Mouse (Mus musculus): ENCODE data around the gene Ccnd3. TPM values are rescaled to one million over a fixed set of nuclear protein-coding genes. Genes with fewer than 3 reads are reported as not detected.

Ccnd3 gene
- polyA plus RNA-seq, 1 experiment from 2014 or later: 276 TPM

DNA sequence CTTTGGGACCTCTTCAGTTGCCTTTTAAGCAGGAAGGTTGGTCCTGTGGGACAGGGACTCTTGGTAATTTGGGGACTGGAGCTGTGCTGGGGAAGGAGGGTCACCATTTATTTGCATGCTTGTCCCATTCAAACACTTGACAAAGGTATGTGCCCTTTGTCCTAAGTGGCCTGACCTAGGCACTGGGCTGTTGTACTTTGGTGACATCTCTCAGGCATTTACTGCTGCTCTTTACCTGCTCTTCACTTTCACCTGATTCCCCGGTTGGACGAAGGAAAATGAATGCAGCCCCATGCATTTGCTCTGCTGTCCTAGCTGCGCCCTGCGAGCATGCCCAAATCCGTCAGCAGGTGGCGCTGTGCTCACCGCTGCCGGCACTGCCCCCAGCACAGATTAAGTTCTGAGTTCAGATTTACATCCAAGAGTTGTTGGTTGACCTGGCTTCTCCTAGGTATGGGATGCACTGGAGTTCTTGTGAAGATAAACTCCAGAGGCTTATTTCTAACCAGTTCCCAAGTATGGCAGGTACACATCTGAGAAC, 31.3 kb upstream of the Ccnd3 start:
- Histone ChIP-seq H3K27ac (ENCODE audit: low read depth, low read length) (no peak overlapping the region), H3K4me1 (ENCODE audit: control insufficient read depth, insufficient read depth, low read length) (0 out of 2 replicates have a peak, but pooled peaks cover 8% of the 10 kb centered on the region), H3K27me3 (ENCODE audit: control insufficient read depth, insufficient read depth, low read length) (no peaks in the 10 kb centered on the region), H3K36me3 (ENCODE audit: control insufficient read depth, insufficient read depth, low read length) (no peaks in the 10 kb centered on the region), H3K4me2 (replicated peaks; ENCODE audit: low read depth, low read length) (no peak overlapping the region), H3K4me3 (ENCODE audit: low read length) (no peak overlapping the region), H3K9ac (ENCODE audit: low read depth, low read length) (no peak overlapping the region), H3K9me3 (ENCODE audit: control insufficient read depth, low read length) (no peaks in the 10 kb centered on the region)
- WGBS: 13% methylated on average over 8 of the region's 8 CpGs
- ATAC-seq (ENCODE audit: low FRiP score, low TSS enrichment): 0 out of 2 replicates have a peak, but pooled peaks have one; percentile 9

DNA sequence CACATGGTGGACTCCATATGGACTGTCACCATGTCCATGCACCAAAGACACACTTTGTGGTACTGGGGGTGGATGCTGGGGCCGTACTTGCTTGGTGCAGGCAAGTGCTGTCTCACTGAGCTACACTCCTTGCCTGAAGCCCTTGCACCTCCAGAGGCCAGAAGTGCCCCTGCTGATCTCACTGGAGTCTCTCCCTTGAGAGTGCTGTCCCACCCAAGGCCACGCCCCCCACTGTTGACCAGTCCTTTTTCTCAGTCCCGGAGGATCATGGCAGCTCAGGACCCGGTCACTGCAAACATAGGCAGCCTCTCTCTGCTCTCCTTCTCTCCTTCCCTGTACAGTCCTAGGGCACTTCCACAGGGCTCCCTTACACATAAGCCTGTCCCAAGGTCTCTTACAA, 30.6 kb upstream of the Ccnd3 start:
- Histone ChIP-seq H3K27me3 (ENCODE audit: control insufficient read depth, insufficient read depth, low read length) (no peaks in the 10 kb centered on the region), H3K36me3 (ENCODE audit: control insufficient read depth, insufficient read depth, low read length) (no peaks in the 10 kb centered on the region), H3K4me1 (ENCODE audit: control insufficient read depth, insufficient read depth, low read length) (0 out of 2 replicates have a peak, but pooled peaks cover 6% of the 10 kb centered on the region), H3K4me2 (replicated peaks; ENCODE audit: low read depth, low read length) (no peak overlapping the region), H3K9me3 (ENCODE audit: control insufficient read depth, low read length) (no peaks in the 10 kb centered on the region), H3K27ac (ENCODE audit: low read depth, low read length) (no peak overlapping the region), H3K9ac (ENCODE audit: low read depth, low read length) (no peak overlapping the region), H3K4me3 (ENCODE audit: low read length) (no peak overlapping the region)
- WGBS: 87% methylated on average over 4 of the region's 4 CpGs
- no peak for ATAC-seq (ENCODE audit: low FRiP score, low TSS enrichment)

DNA sequence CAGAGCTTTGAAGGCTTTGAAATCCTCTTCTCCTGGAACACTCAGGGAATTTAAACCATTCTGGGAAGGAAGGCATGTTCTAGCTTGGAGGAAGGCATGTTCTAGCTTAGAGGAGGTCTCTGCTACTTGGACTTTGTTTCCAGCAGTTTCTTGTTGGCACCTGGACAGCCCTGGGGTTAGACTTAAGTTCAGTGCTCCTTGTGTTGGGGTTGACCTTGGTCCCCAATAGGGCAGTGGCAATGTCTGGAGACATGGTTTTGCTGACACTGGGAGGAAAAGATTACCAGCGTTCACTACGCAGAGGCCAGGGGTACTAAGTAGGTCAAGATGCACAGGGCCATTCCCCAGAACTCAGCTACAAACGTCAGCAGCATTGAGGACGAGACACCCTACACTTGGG, 29.7 kb upstream of the Ccnd3 start:
- Histone ChIP-seq H3K9ac (ENCODE audit: low read depth, low read length) (no peak overlapping the region), H3K36me3 (ENCODE audit: control insufficient read depth, insufficient read depth, low read length) (no peaks in the 10 kb centered on the region), H3K9me3 (ENCODE audit: control insufficient read depth, low read length) (no peaks in the 10 kb centered on the region), H3K4me2 (replicated peaks; ENCODE audit: low read depth, low read length) (no peak overlapping the region), H3K27me3 (ENCODE audit: control insufficient read depth, insufficient read depth, low read length) (no peaks in the 10 kb centered on the region), H3K27ac (ENCODE audit: low read depth, low read length) (no peak overlapping the region), H3K4me1 (ENCODE audit: control insufficient read depth, insufficient read depth, low read length) (0 out of 2 replicates have a peak, but pooled peaks cover 6% of the 10 kb centered on the region), H3K4me3 (ENCODE audit: low read length) (no peak overlapping the region)
- 93% methylated on average over 4 of the region's 4 CpGs for whole genome bisulfite sequencing
- no peak for ATAC-seq (ENCODE audit: low FRiP score, low TSS enrichment)

DNA sequence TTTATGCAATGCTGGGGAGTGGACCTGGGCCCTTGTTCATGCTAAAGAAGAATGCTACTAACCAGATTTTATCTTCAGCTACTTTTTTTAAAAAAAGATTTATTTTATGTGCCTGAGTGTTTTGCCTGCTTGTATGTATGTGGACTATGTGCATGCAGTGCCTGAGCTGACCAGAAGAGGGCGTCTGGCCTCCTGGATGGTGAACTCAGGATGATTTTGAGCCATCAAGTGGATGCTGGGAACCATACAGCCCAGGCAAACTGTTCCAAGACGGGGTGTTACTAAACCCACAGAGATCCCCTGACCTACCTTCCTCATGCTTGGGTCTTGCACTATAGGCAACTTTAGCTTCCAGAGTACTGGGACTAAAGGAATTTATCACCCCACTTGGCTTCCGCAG, 29.1 kb upstream of the Ccnd3 start:
- no peaks in the 10 kb centered on the region for H3K9me3 ChIP-seq (ENCODE audit: control insufficient read depth, low read length)
- no peaks in the 10 kb centered on the region for H3K36me3 ChIP-seq (ENCODE audit: control insufficient read depth, insufficient read depth, low read length)
- no peak overlapping the region for H3K4me2 ChIP-seq (replicated peaks; ENCODE audit: low read depth, low read length)
- ATAC-seq (ENCODE audit: low FRiP score, low TSS enrichment): no peak
- H3K9ac ChIP-seq (ENCODE audit: low read depth, low read length): no peak overlapping the region
- H3K4me3 ChIP-seq (ENCODE audit: low read length): no peak overlapping the region
- 0 out of 2 replicates have a peak, but pooled peaks cover 6% of the 10 kb centered on the region for H3K4me1 ChIP-seq (ENCODE audit: control insufficient read depth, insufficient read depth, low read length)
- 64% methylated on average over 3 of the region's 3 CpGs for WGBS
- H3K27ac ChIP-seq (ENCODE audit: low read depth, low read length): no peak overlapping the region
- no peaks in the 10 kb centered on the region for H3K27me3 ChIP-seq (ENCODE audit: control insufficient read depth, insufficient read depth, low read length)

DNA sequence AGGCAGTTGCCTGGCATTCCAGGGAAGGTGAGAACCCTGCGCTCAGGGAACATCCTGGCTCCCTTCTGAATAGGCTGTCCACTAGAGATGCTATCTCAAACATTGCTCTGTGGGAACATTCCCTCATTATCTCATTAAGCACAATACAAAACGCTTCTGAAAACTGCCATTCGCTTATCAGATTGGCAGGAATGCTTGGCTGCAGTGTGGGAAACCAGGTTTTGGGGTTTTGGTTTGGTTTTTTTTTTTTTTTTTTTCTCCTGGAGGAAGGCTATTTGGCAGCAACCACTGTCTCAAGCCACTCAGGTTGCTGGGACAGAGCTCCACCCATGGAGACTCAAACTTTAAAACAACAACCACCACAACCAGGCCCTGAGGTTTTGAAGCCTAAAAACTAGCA, 25.0 kb upstream of the Ccnd3 start:
- 52% methylated on average over 3 of the region's 3 CpGs for WGBS
- Histone ChIP-seq H3K4me2 (replicated peaks; ENCODE audit: low read depth, low read length) (no peak overlapping the region), H3K4me1 (ENCODE audit: control insufficient read depth, insufficient read depth, low read length) (peaks cover 8% of the 10 kb centered on the region), H3K9ac (ENCODE audit: low read depth, low read length) (no peak overlapping the region), H3K4me3 (ENCODE audit: low read length) (no peak overlapping the region), H3K27me3 (ENCODE audit: control insufficient read depth, insufficient read depth, low read length) (no peaks in the 10 kb centered on the region), H3K9me3 (ENCODE audit: control insufficient read depth, low read length) (no peaks in the 10 kb centered on the region), H3K27ac (ENCODE audit: low read depth, low read length) (no peak overlapping the region), H3K36me3 (ENCODE audit: control insufficient read depth, insufficient read depth, low read length) (no peaks in the 10 kb centered on the region)
- no peak for ATAC-seq (ENCODE audit: low FRiP score, low TSS enrichment)

DNA sequence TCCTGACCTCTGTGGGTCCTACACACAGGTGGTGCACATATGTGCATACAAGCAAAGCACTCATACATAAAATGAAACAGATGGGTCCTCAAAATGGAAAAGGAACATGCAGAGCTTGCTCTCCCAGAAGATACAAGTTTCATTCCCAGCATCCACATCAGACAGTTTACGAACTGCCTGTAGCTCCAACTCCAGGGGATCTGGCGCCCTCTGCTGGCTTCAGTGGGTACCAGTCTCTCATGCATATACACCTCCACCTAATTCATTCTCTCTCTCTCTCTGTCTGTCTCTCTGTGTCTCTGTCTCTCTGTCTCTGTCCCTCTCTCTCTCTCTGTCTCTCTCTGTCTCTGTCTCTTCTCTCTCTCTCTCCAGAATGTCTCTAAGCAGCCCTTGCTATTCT, 22.4 kb upstream of the Ccnd3 start:
- Histone ChIP-seq H3K27me3 (ENCODE audit: control insufficient read depth, insufficient read depth, low read length) (no peaks in the 10 kb centered on the region), H3K9me3 (ENCODE audit: control insufficient read depth, low read length) (no peaks in the 10 kb centered on the region), H3K4me3 (ENCODE audit: low read length) (no peak overlapping the region), H3K27ac (ENCODE audit: low read depth, low read length) (no peak overlapping the region), H3K4me2 (replicated peaks; ENCODE audit: low read depth, low read length) (no peak overlapping the region), H3K9ac (ENCODE audit: low read depth, low read length) (no peak overlapping the region), H3K4me1 (ENCODE audit: control insufficient read depth, insufficient read depth, low read length) (peaks cover 12% of the 10 kb centered on the region), H3K36me3 (ENCODE audit: control insufficient read depth, insufficient read depth, low read length) (0 out of 2 replicates have a peak, but pooled peaks cover under 1% of the 10 kb centered on the region)
- WGBS: 57% methylated on average over 2 of the region's 2 CpGs
- no peak for ATAC-seq (ENCODE audit: low FRiP score, low TSS enrichment)

DNA sequence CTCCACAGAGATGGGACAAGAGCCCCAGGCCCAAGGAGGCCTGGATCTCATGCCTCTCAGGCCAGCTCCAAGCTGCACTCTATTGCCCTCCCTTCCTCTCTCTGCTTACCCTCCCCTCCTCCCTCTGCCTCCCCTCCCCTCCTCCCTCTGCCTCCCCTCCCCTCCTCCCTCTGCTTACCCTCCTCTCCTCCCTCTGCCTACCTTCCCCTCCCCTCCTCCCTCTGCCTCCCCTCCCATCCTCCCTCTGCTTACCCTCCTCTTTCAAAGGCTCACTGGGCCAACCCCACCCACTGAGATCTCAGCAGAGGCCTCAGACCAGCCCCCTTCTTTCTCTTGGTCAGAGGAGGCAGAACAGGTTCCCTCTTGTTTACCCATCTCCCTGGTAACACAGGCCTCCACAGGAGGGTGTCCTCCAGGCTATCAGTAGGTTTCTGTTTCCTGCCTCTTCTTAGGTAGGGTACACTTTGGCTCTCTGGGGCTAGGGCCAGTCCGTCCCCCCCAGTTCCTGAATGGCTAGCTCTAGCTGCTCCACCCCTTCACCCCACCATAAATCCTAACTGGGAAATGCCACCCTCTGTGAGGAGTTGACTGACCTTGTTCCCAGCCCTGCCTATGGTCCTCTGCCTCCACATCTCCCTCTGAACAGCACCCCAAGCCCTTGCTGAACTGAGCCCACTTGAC, 20.5 kb upstream of the Ccnd3 start:
- H3K9ac ChIP-seq (ENCODE audit: low read depth, low read length): no peak overlapping the region
- peak overlapping the region; percentile 80 for H3K27ac ChIP-seq (ENCODE audit: low read depth, low read length)
- no peak overlapping the region for H3K4me2 ChIP-seq (replicated peaks; ENCODE audit: low read depth, low read length)
- no peak overlapping the region for H3K4me3 ChIP-seq (ENCODE audit: low read length)
- peaks cover 16% of the 10 kb centered on the region for H3K36me3 ChIP-seq (ENCODE audit: control insufficient read depth, insufficient read depth, low read length)
- ATAC-seq (ENCODE audit: low FRiP score, low TSS enrichment): peak; percentile 80
- H3K9me3 ChIP-seq (ENCODE audit: control insufficient read depth, low read length): no peaks in the 10 kb centered on the region
- no peaks in the 10 kb centered on the region for H3K27me3 ChIP-seq (ENCODE audit: control insufficient read depth, insufficient read depth, low read length)
- H3K4me1 ChIP-seq (ENCODE audit: control insufficient read depth, insufficient read depth, low read length): peaks cover 12% of the 10 kb centered on the region
- WGBS: 0% methylated on average over 1 of the region's 1 CpGs

DNA sequence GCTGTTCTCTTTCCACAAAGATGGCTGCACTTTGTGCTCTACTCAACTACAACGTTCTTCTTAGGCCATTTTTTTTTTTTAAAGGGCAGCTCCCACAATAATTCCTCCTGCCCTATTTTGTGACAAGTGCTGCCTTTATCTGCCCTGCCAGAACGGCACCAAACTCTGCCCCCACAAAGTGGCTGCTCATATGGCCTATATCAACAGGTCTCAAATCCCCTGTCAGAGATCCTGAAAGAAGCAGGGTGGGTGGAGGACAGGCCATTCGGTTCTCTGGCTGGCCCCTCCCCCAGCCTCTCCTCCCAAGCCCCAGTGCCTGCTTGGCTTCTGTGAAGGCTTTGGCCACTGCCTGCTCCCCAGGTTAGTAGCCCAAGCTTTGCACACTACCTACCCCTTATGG, 19.9 kb upstream of the Ccnd3 start:
- WGBS: 5% methylated on average over 3 of the region's 3 CpGs
- Histone ChIP-seq H3K9ac (ENCODE audit: low read depth, low read length) (no peak overlapping the region), H3K27ac (ENCODE audit: low read depth, low read length) (peak overlapping the region; percentile 80), H3K4me1 (ENCODE audit: control insufficient read depth, insufficient read depth, low read length) (peaks cover 12% of the 10 kb centered on the region), H3K36me3 (ENCODE audit: control insufficient read depth, insufficient read depth, low read length) (peaks cover 22% of the 10 kb centered on the region), H3K9me3 (ENCODE audit: control insufficient read depth, low read length) (no peaks in the 10 kb centered on the region), H3K4me3 (ENCODE audit: low read length) (no peak overlapping the region), H3K27me3 (ENCODE audit: control insufficient read depth, insufficient read depth, low read length) (no peaks in the 10 kb centered on the region), H3K4me2 (replicated peaks; ENCODE audit: low read depth, low read length) (no peak overlapping the region)
- no peak for ATAC-seq (ENCODE audit: low FRiP score, low TSS enrichment)

DNA sequence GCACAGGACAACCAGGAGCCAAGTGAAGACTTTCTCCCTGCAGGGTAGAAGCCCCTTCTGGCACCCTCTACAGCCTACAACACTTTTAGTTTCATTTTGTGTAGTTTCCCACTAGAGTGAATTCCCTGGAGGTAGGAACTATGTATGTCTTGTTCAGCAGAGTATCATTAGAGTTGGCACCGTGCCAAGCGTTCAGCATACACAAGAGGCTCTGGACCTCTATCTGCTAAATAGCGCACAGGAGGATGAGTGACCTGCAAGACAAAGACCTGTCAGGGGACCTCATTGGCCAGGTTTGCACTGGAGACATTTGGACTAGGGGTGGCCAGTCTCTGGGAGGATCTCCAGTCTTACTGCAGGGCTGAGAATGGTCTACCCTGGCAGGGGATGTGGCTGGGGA, 19.1 kb upstream of the Ccnd3 start:
- 89% methylated on average over 3 of the region's 3 CpGs for WGBS
- H3K9me3 ChIP-seq (ENCODE audit: control insufficient read depth, low read length): no peaks in the 10 kb centered on the region
- no peak overlapping the region for H3K4me2 ChIP-seq (replicated peaks; ENCODE audit: low read depth, low read length)
- H3K4me1 ChIP-seq (ENCODE audit: control insufficient read depth, insufficient read depth, low read length): peaks cover 12% of the 10 kb centered on the region
- H3K27me3 ChIP-seq (ENCODE audit: control insufficient read depth, insufficient read depth, low read length): no peaks in the 10 kb centered on the region
- no peak overlapping the region for H3K4me3 ChIP-seq (ENCODE audit: low read length)
- no peak for ATAC-seq (ENCODE audit: low FRiP score, low TSS enrichment)
- peaks cover 30% of the 10 kb centered on the region for H3K36me3 ChIP-seq (ENCODE audit: control insufficient read depth, insufficient read depth, low read length)
- H3K9ac ChIP-seq (ENCODE audit: low read depth, low read length): no peak overlapping the region
- no peak overlapping the region for H3K27ac ChIP-seq (ENCODE audit: low read depth, low read length)

All from kidney, embryonic 14.5 days (tissue).